Mouse (Mus musculus): ENCODE data around the gene Mcam. TPM values are rescaled to one million over a fixed set of nuclear protein-coding genes. Genes with fewer than 3 reads are reported as not detected.

Gene Mcam
- polyA plus RNA-seq, 1 experiment from 2014 or later: 16.7 TPM

DNA sequence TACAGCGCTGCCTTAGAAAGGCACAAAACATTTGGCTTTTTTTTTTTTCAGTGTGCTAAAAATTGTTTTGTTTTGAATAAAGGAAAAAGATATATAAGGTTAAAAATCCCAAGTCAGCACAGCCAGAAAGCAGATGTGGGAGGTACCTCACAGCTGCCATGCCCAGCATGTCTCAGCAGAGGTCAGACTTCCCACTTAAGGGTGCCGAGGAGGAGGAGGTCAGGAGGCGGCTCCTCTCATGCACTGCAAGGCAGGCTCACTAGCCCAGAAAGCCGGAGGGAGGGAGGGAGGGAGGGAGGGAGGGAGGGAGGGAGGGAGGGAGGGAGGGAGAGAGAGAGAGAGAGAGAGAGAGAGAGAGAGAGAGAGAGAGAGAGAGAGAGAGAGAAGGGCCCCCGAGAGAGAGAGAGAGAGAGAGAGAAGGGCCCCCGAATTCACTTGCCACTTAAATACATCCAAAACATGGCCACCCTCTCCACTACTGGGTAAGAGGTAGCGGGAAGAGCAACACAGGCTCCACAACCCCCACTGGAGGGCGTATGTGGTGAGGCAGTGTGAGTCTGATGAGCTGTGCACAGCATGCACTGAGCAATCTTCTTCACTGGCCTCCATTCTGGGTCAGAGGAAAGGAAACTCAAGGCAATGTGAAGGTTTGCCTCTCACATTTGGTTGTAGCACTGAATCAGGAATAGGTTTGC, 9.9 kb downstream of the Mcam start:
- Histone ChIP-seq H3K27me3 (no peaks in the 10 kb centered on the region), H3K36me3 (ENCODE audit: poor library complexity, severe bottlenecking) (peaks cover 59% of the 10 kb centered on the region), H3K4me2 (no peak overlapping the region), H3K4me3 (no peak overlapping the region), H3K27ac (no peak overlapping the region), H3K9me3 (replicated peaks) (no peaks in the 10 kb centered on the region), H3K4me1 (0 out of 2 replicates have a peak, but pooled peaks cover 5% of the 10 kb centered on the region), H3K9ac (no peak overlapping the region)
- WGBS: 35% methylated on average over 6 of the region's 8 CpGs
- ATAC-seq: no peak

DNA sequence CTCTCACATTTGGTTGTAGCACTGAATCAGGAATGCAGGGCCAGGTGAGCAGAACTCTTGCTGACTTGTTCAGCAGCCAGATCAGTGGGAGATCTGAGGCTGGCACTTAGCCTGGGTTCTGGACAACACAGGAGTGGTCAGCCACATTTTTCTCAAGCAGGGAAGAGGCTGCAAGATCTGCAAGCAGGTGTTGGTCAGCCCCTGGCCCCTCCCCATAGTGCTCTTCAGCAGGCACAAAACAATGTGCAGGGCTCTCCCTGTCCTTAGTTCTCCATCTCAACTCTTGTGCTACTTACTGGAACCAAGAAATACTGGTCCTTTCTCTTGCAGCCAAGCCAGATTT, 10.4 kb downstream of the Mcam start:
- Histone ChIP-seq H3K4me1 (0 out of 2 replicates have a peak, but pooled peaks cover 5% of the 10 kb centered on the region), H3K27ac (no peak overlapping the region), H3K36me3 (ENCODE audit: poor library complexity, severe bottlenecking) (peaks cover 59% of the 10 kb centered on the region), H3K27me3 (no peaks in the 10 kb centered on the region), H3K4me2 (no peak overlapping the region), H3K9ac (no peak overlapping the region), H3K9me3 (replicated peaks) (no peaks in the 10 kb centered on the region), H3K4me3 (no peak overlapping the region)
- no peak for ATAC-seq

DNA sequence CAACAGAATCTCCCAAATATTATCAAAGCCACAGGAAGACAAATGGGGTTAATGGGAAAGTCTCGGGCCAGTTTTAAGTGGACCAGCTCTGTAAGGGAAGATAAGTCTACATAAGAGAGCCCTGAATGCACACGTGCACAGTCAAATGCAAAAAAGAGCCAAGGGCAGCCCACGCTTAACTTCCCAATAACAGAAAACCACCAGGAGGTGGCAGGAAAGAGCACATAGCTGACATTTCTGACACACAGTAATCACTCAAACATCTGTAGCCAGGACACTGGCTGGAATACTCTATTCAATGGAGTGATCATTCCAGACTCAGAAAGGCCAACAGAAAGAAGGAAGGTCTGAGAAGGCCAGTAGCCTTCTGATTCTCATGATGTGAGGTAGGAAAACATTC, 13.0 kb downstream of the Mcam start:
- H3K4me3 ChIP-seq: no peak overlapping the region
- no peak overlapping the region for H3K4me2 ChIP-seq
- no peaks in the 10 kb centered on the region for H3K4me1 ChIP-seq
- H3K9ac ChIP-seq: no peak overlapping the region
- peaks cover 65% of the 10 kb centered on the region for H3K36me3 ChIP-seq (ENCODE audit: poor library complexity, severe bottlenecking)
- no peaks in the 10 kb centered on the region for H3K9me3 ChIP-seq (replicated peaks)
- no peak for ATAC-seq
- WGBS: 60% methylated on average over 3 of the region's 3 CpGs
- H3K27ac ChIP-seq: no peak overlapping the region
- no peaks in the 10 kb centered on the region for H3K27me3 ChIP-seq

GRCm38 (mm10) chr9:44159886-44160285, 25.6 kb downstream of the Mcam start:
- 83% methylated on average over 3 of the region's 3 CpGs for WGBS
- Histone ChIP-seq H3K27ac (no peak overlapping the region), H3K9ac (no peak overlapping the region), H3K4me2 (no peak overlapping the region), H3K4me3 (no peak overlapping the region), H3K9me3 (replicated peaks) (no peaks in the 10 kb centered on the region), H3K36me3 (ENCODE audit: poor library complexity, severe bottlenecking) (peaks cover 85% of the 10 kb centered on the region), H3K4me1 (no peaks in the 10 kb centered on the region), H3K27me3 (no peaks in the 10 kb centered on the region)
- ATAC-seq: no peak

DNA sequence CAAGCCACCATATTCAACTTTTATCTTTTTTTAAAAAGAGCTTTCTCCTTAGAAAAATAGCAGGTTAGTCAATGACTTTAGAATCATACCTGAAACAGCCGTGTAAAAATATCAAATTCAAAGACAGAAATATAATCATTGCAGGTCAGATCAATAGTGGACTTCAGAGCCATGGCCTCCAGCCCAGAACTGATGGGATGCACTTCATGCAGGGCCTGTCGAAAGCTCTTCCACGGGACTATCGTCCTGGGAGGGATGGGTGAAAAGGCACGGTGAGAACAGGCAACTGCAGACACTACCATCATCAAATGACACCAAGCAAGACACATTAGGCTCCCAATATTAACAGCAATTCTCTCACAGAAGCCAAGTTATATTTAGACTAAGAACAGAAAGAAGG, 34.7 kb downstream of the Mcam start:
- Histone ChIP-seq H3K27me3 (no peaks in the 10 kb centered on the region), H3K4me3 (no peak overlapping the region), H3K9me3 (replicated peaks) (no peaks in the 10 kb centered on the region), H3K36me3 (ENCODE audit: poor library complexity, severe bottlenecking) (peaks cover 63% of the 10 kb centered on the region), H3K27ac (no peak overlapping the region), H3K4me1 (no peaks in the 10 kb centered on the region), H3K9ac (no peak overlapping the region), H3K4me2 (no peak overlapping the region)
- WGBS: 93% methylated on average over 5 of the region's 5 CpGs
- no peak for ATAC-seq

DNA sequence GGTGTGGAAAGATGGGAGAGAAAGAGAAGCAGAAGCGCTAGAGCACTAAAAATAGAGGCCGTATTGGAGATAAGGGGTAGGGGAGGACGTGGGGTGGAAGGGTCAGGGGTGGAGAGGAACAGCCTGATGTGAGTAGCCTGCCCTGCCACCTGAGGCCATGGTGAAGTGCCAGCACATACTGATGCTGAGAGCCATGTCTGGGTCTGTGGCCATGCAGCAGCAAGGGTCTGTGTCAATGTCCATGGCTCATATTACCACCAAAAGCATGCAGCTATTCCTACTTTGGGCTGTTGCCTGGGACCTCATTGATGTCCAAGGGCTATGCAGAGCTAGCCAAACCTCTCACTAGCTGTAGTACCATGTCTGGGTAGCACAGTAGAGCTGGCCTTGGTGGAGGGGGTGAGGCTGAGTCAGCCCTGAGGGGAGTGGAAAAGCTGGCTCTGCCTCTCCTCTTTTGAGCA, 36.5 kb downstream of the Mcam start:
- no peaks in the 10 kb centered on the region for H3K4me1 ChIP-seq
- peaks cover 48% of the 10 kb centered on the region for H3K36me3 ChIP-seq (ENCODE audit: poor library complexity, severe bottlenecking)
- 88% methylated on average over 3 of the region's 3 CpGs for WGBS
- no peak overlapping the region for H3K27ac ChIP-seq
- no peak for ATAC-seq
- H3K4me3 ChIP-seq: no peak overlapping the region
- no peaks in the 10 kb centered on the region for H3K9me3 ChIP-seq (replicated peaks)
- no peaks in the 10 kb centered on the region for H3K27me3 ChIP-seq
- no peak overlapping the region for H3K4me2 ChIP-seq
- no peak overlapping the region for H3K9ac ChIP-seq

- H3K4me2 ChIP-seq: no peak overlapping the region
- H3K9ac ChIP-seq: no peak overlapping the region
- no peak overlapping the region for H3K4me3 ChIP-seq
- no peak for ATAC-seq
- peaks cover 37% of the 10 kb centered on the region for H3K36me3 ChIP-seq (ENCODE audit: poor library complexity, severe bottlenecking)
- H3K4me1 ChIP-seq: no peaks in the 10 kb centered on the region
- no peaks in the 10 kb centered on the region for H3K9me3 ChIP-seq (replicated peaks)
- no peak overlapping the region for H3K27ac ChIP-seq
- no peaks in the 10 kb centered on the region for H3K27me3 ChIP-seq
- WGBS: 93% methylated on average over 6 of the region's 6 CpGs
Observed at GRCm38 (mm10) chr9:44175556-44175955, 41.3 kb downstream of the Mcam start.

DNA sequence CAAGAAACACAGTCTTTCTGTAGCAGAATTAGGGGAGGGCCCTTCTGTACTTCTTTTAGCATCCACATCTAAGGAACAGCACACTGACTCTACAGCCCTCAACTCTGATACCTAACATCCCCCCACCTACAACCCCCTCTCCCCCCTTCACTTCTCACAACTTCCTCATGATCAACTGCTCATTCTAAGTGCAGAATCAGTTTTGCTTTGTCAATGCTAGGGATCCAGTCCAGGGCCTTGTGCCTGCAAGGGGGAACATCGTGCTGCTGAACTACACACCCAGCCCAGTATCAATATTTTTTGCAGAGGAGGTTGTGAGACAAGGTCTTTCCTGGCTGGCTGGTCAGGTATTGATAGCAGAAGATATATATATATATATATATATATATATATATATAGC, 41.7 kb downstream of the Mcam start:
- H3K27me3 ChIP-seq: no peaks in the 10 kb centered on the region
- WGBS: 96% methylated on average over 1 of the region's 1 CpGs
- no peaks in the 10 kb centered on the region for H3K9me3 ChIP-seq (replicated peaks)
- H3K4me1 ChIP-seq: no peaks in the 10 kb centered on the region
- peaks cover 33% of the 10 kb centered on the region for H3K36me3 ChIP-seq (ENCODE audit: poor library complexity, severe bottlenecking)
- H3K4me2 ChIP-seq: no peak overlapping the region
- no peak overlapping the region for H3K4me3 ChIP-seq
- H3K9ac ChIP-seq: no peak overlapping the region
- H3K27ac ChIP-seq: no peak overlapping the region
- ATAC-seq: no peak

DNA sequence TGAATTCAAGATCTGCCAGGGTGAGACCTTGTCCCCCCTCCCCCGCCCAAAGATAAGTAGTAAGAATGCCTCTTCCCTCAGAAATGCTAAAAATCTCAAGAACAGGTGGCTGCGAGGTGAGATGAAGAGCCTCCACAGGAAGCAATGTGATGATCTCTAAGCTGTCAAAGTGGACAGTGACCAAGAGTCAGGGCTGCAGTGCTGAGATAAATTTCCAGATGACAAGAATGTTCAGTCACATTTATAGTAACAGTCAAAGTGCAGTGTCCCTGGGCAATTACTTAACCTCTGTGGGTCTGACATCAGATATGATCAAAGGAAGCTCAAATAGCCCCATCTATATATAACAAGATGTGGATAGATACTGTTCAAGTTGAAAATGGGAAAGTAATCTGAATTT, 43.1 kb downstream of the Mcam start:
- Histone ChIP-seq H3K4me1 (no peaks in the 10 kb centered on the region), H3K9ac (no peak overlapping the region), H3K27me3 (no peaks in the 10 kb centered on the region), H3K4me2 (no peak overlapping the region), H3K4me3 (no peak overlapping the region), H3K9me3 (replicated peaks) (no peaks in the 10 kb centered on the region), H3K27ac (no peak overlapping the region), H3K36me3 (ENCODE audit: poor library complexity, severe bottlenecking) (peaks cover 18% of the 10 kb centered on the region)
- WGBS: 93% methylated on average over 2 of the region's 2 CpGs
- ATAC-seq: no peak

DNA sequence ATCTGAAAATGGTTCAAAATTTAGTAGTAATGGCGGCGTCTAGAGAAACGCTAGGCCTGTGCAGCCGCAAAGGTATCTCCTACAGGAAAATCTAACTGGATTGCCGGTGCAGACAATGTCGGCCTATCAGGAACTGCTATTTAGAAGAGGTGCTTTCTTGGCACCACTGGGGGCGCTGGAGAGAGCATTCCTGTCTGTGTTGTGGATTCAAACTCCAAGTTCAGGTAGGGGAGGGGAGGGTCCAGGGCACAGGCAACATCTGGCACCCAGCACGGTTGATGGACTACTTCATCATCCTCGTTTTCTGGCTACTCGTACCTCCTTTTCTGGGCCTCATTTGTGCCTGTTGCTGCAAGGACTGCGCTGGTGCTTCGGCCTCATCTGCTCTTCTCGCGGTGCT, 44.1 kb downstream of the Mcam start:
- no peak overlapping the region for H3K27ac ChIP-seq
- no peak for ATAC-seq
- H3K9ac ChIP-seq: no peak overlapping the region
- H3K9me3 ChIP-seq (replicated peaks): no peaks in the 10 kb centered on the region
- no peak overlapping the region for H3K4me2 ChIP-seq
- no peak overlapping the region for H3K4me3 ChIP-seq
- H3K4me1 ChIP-seq: no peaks in the 10 kb centered on the region
- 86% methylated on average over 14 of the region's 14 CpGs for WGBS
- H3K36me3 ChIP-seq (ENCODE audit: poor library complexity, severe bottlenecking): peaks cover 10% of the 10 kb centered on the region; the same call in 1 of the 2 replicates
- H3K27me3 ChIP-seq: no peaks in the 10 kb centered on the region

DNA sequence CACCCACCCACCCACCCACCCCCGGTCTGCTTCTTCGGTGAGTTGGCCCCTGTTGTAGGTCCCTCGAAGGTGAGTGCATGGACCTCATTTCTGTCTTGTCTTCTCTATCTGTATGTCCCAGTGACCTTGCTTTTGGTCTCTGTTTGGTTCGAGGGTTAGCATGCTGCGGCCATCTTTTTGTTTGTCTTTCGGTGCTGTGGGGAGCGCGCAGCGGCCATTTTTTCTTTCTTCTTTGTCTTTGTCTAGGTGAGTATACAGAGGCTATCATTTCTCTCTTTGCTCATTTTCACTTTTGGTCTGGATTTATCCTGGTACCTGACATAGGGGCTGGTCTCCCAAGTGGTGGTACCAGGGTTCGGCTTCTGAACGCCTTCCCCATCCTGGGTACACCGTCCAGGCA, 44.5 kb downstream of the Mcam start:
- Histone ChIP-seq H3K36me3 (ENCODE audit: poor library complexity, severe bottlenecking) (peaks cover 10% of the 10 kb centered on the region; the same call in 1 of the 2 replicates), H3K4me2 (no peak overlapping the region), H3K9me3 (replicated peaks) (no peaks in the 10 kb centered on the region), H3K4me1 (no peaks in the 10 kb centered on the region), H3K4me3 (no peak overlapping the region), H3K27ac (no peak overlapping the region), H3K27me3 (no peaks in the 10 kb centered on the region), H3K9ac (no peak overlapping the region)
- no peak for ATAC-seq
- WGBS: 96% methylated on average over 12 of the region's 12 CpGs

DNA sequence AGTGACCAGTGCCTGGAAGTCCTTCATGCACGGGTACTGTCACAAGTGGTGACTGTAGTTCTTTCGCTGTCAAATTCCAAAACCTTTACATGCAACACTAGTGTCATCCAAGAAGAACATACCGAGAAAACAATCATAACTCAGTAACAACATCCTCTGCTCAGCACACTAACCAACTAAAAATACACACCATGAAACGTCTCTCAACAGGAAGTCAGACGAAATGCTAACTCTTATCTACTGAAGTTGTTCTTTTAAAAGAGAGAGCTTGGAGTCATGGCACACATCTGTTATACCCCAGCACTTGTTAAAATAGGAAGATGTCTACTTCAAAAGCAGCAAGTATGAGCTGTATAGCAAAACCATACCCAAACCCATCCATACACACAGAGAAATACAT, 47.3 kb downstream of the Mcam start:
- no peaks in the 10 kb centered on the region for H3K4me1 ChIP-seq
- 92% methylated on average over 5 of the region's 5 CpGs for WGBS
- H3K36me3 ChIP-seq (ENCODE audit: poor library complexity, severe bottlenecking): peaks cover 10% of the 10 kb centered on the region; the same call in 1 of the 2 replicates
- no peak overlapping the region for H3K9ac ChIP-seq
- no peaks in the 10 kb centered on the region for H3K9me3 ChIP-seq (replicated peaks)
- no peak for ATAC-seq
- no peak overlapping the region for H3K4me3 ChIP-seq
- H3K27ac ChIP-seq: no peak overlapping the region
- H3K27me3 ChIP-seq: no peaks in the 10 kb centered on the region
- H3K4me2 ChIP-seq: no peak overlapping the region

- H3K9ac ChIP-seq: no peak overlapping the region
- H3K4me2 ChIP-seq: no peak overlapping the region
- H3K36me3 ChIP-seq (ENCODE audit: poor library complexity, severe bottlenecking): peaks cover 10% of the 10 kb centered on the region; the same call in 1 of the 2 replicates
- no peaks in the 10 kb centered on the region for H3K9me3 ChIP-seq (replicated peaks)
- 93% methylated on average over 3 of the region's 3 CpGs for WGBS
- H3K27me3 ChIP-seq: no peaks in the 10 kb centered on the region
- ATAC-seq: no peak
- no peak overlapping the region for H3K27ac ChIP-seq
- peaks cover under 1% of the 10 kb centered on the region; the same call in 1 of the 2 replicates for H3K4me1 ChIP-seq
- H3K4me3 ChIP-seq: no peak overlapping the region
Observed at GRCm38 (mm10) chr9:44182260-44182659, 48.0 kb downstream of the Mcam start.

Measured in forebrain, embryonic 13.5 days (tissue).